8 mouse cellular contexts compared by ENCODE assay signal in genomic region chr17:47501531-47501930, GRCm38 (mm10). TPM values are rescaled to one million over a fixed set of nuclear protein-coding genes. Genes with fewer than 3 reads are reported as not detected.
DNase-seq lines count a peak whose midpoint lies in the region; ATAC-seq and TF ChIP-seq lines count a peak whose summit lies in the region.

No protein-coding gene starts in this region.

- H3K9me3 ChIP-seq in embryonic facial prominence, embryonic 11.5 days (replicated peaks; ENCODE audit: control insufficient read depth, low read length): no peaks in the 10 kb centered on the region
- H3K9me3 ChIP-seq in hindbrain, embryonic 15.5 days: no peaks in the 10 kb centered on the region
- H3K9me3 ChIP-seq in midbrain, postnatal 0 days (ENCODE audit: low read length): no peaks in the 10 kb centered on the region

- ATAC-seq in embryonic facial prominence, embryonic 11.5 days (replicated peaks; ENCODE audit: insufficient number of reproducible peaks, low FRiP score, low TSS enrichment, low read depth): no peak
- ATAC-seq in hindbrain, embryonic 15.5 days (ENCODE audit: low FRiP score, low read depth): no peak
- ATAC-seq in midbrain, postnatal 0 days (ENCODE audit: low FRiP score): 0 out of 2 replicates have a peak, but pooled peaks have one; percentile 2

- WGBS in embryonic facial prominence, embryonic 11.5 days: 11% methylated on average over 11 of the region's 11 CpGs
- 9% methylated on average over 11 of the region's 11 CpGs for WGBS in hindbrain, embryonic 15.5 days
- 10% methylated on average over 11 of the region's 11 CpGs for WGBS in midbrain, postnatal 0 days

- peak overlapping the region; percentile 80 for H3K9ac ChIP-seq in embryonic facial prominence, embryonic 11.5 days (replicated peaks; ENCODE audit: low read length)
- H3K9ac ChIP-seq in hindbrain, embryonic 15.5 days: peak overlapping the region; percentile 82; the same call in 1 of the 2 replicates
- peak overlapping the region; percentile 29; the same call in 1 of the 2 replicates for H3K9ac ChIP-seq in midbrain, postnatal 0 days (replicated peaks; ENCODE audit: low read length, poor library complexity, severe bottlenecking)

- TF ChIP-seq CTCF in left cerebral cortex, adult 2 months (IDR thresholded peaks at IDR 0.05): no peak
- TF ChIP-seq CTCF in midbrain, postnatal 0 days (IDR thresholded peaks at IDR 0.05): no peak

- H3K27ac ChIP-seq in left cerebral cortex, adult 2 months: peak overlapping the region; percentile 99
- H3K27ac ChIP-seq in embryonic facial prominence, embryonic 11.5 days (replicated peaks; ENCODE audit: low read depth, low read length): no peak overlapping the region
- H3K27ac ChIP-seq in hindbrain, embryonic 15.5 days (replicated peaks): no peak overlapping the region
- no peak overlapping the region for H3K27ac ChIP-seq in midbrain, postnatal 0 days (ENCODE audit: low read depth, low read length)

- no peaks in the 10 kb centered on the region for H3K27me3 ChIP-seq in embryonic facial prominence, embryonic 11.5 days (ENCODE audit: control insufficient read depth, insufficient read depth, low read length)
- no peaks in the 10 kb centered on the region for H3K27me3 ChIP-seq in hindbrain, embryonic 15.5 days
- no peaks in the 10 kb centered on the region for H3K27me3 ChIP-seq in midbrain, postnatal 0 days (ENCODE audit: insufficient read depth, low read length)

- H3K4me3 ChIP-seq in left cerebral cortex, adult 2 months: peak overlapping the region; percentile 75
- H3K4me3 ChIP-seq in embryonic facial prominence, embryonic 11.5 days (ENCODE audit: low read depth, low read length): peak overlapping the region; percentile 71
- peak overlapping the region; percentile 80 for H3K4me3 ChIP-seq in hindbrain, embryonic 15.5 days
- peak overlapping the region; percentile 60 for H3K4me3 ChIP-seq in midbrain, postnatal 0 days (ENCODE audit: low read depth, low read length)

- peaks cover 3% of the 10 kb centered on the region; the same call in 1 of the 2 replicates for H3K4me1 ChIP-seq in embryonic facial prominence, embryonic 11.5 days (ENCODE audit: control insufficient read depth, insufficient read depth, low read length)
- peaks cover 22% of the 10 kb centered on the region for H3K4me1 ChIP-seq in hindbrain, embryonic 15.5 days (replicated peaks)
- H3K4me1 ChIP-seq in midbrain, postnatal 0 days (ENCODE audit: insufficient read depth, low read length): peaks cover 6% of the 10 kb centered on the region; the same call in 1 of the 2 replicates

- H3K36me3 ChIP-seq in embryonic facial prominence, embryonic 11.5 days (replicated peaks; ENCODE audit: control insufficient read depth, insufficient read depth, low read depth, low read length): peaks cover 7% of the 10 kb centered on the region
- H3K36me3 ChIP-seq in hindbrain, embryonic 15.5 days: peaks cover 19% of the 10 kb centered on the region
- H3K36me3 ChIP-seq in midbrain, postnatal 0 days (ENCODE audit: insufficient read depth, low read length): peaks cover 14% of the 10 kb centered on the region

- intact Hi-C loops in left cerebral cortex, adult 2 months (cut with DNase I): loop anchor here (10.0 kb wide), 1 partner anchor 357 kb away; no protein-coding TSS in a partner anchor
- intact Hi-C loops in left cerebral cortex, postnatal 10 days (cut with DNase I): no loop called here

- DNase-seq in left cerebral cortex, adult 2 months (ENCODE audit: extremely low spot score in 1 of 2, low spot score in 2 of 2): no peak
- no peak for DNase-seq in left cerebral cortex, postnatal 10 days (ENCODE audit: extremely low spot score in 1 of 2, low spot score in 2 of 2)
- DNase-seq in embryonic facial prominence, embryonic 11.5 days (ENCODE audit: low spot score): no peak
- DNase-seq in midbrain, postnatal 0 days (ENCODE audit: low spot score): no peak
- DNase-seq in cerebellum, adult 9-10 months: no peak
- DNase-seq in right cerebral cortex, postnatal 36 days (ENCODE audit: low spot score in 2 of 2): no peak
- no peak for DNase-seq in kidney, postnatal 25 days

- H3K4me2 ChIP-seq in embryonic facial prominence, embryonic 11.5 days (ENCODE audit: low read depth, low read length): peak overlapping the region; percentile 84
- H3K4me2 ChIP-seq in hindbrain, embryonic 15.5 days: peak overlapping the region; percentile 91
- peak overlapping the region; percentile 64 for H3K4me2 ChIP-seq in midbrain, postnatal 0 days (ENCODE audit: low read depth, low read length, poor library complexity, severe bottlenecking)

RNA-seq across cellular contexts. Expression of gene Taf8, which starts 0.6 kb away (rescaled TPM):
- total RNA-seq in left cerebral cortex, adult 2 months (2021): 10 to 100 TPM; 17.3 to 22.0 TPM
- total RNA-seq in left cerebral cortex, postnatal 10 days (2021): 10 to 100 TPM; 13.8 to 14.3 TPM
- 27.6 and 29.4 TPM in 2 replicates for polyA plus RNA-seq in embryonic facial prominence, embryonic 11.5 days (2014; fragmentation: Nextera tagmentation; extraction: Ambion mirVana)
- 21.0 and 22.5 TPM in 2 replicates for polyA plus RNA-seq in hindbrain, embryonic 15.5 days (2015; fragmentation: Nextera tagmentation; extraction: Ambion mirVana)
- 15.1 and 25.1 TPM in 2 replicates for total RNA-seq in midbrain, postnatal 0 days (2014; rRNA removed)
- 11.5 and 12.3 TPM in 2 replicates for polyA plus RNA-seq in midbrain, postnatal 0 days (2015; fragmentation: Nextera tagmentation; extraction: Ambion mirVana)

RNA-seq across cellular contexts. Expression of gene Ccnd3, which starts 3.3 kb away (rescaled TPM):
- total RNA-seq in left cerebral cortex, adult 2 months (2021): 10 to 100 TPM; 38.2 to 38.4 TPM
- 10 to 100 TPM; 24.5 to 26.7 TPM for total RNA-seq in left cerebral cortex, postnatal 10 days (2021)
- 291 and 294 TPM in 2 replicates for polyA plus RNA-seq in embryonic facial prominence, embryonic 11.5 days (2014; fragmentation: Nextera tagmentation; extraction: Ambion mirVana)
- 88.8 and 91.0 TPM in 2 replicates for polyA plus RNA-seq in hindbrain, embryonic 15.5 days (2015; fragmentation: Nextera tagmentation; extraction: Ambion mirVana)
- 37.2 and 41.1 TPM in 2 replicates for total RNA-seq in midbrain, postnatal 0 days (2014; rRNA removed)
- 52.6 and 57.0 TPM in 2 replicates for polyA plus RNA-seq in midbrain, postnatal 0 days (2015; fragmentation: Nextera tagmentation; extraction: Ambion mirVana)

Comparison
In these comparisons a context has a peak if more than half of its experiments do, and no peak if none do; other contexts are left out.
1. H3K9ac ChIP-seq: peak in every context shown above with its lines; median percentile 82 in hindbrain, embryonic 15.5 days; 80 in embryonic facial prominence, embryonic 11.5 days; 29 in midbrain, postnatal 0 days.